Mouse (Mus musculus) forebrain, embryonic 15.5 days (tissue): Measurements from ENCODE around the gene Spata3. TPM values are rescaled to one million over a fixed set of nuclear protein-coding genes. Genes with fewer than 3 reads are reported as not detected.
A peak's percentile ranks its signal among the peaks of the same experiment; 100 is the strongest.
"Not testable (repeated sequence)": the region's sequence is repeated elsewhere in the genome, so short reads cannot be mapped to it uniquely, and the experiment has no call there.

Source experiments
- ATAC-seq: fragments of 200-750 bp; cut with Nextera tagmentation; replicated peaks from 2 replicates; pipeline ENCODE4 v1.8.0; 2017; ENCODE audit warnings: mild to moderate bottlenecking, moderate TSS enrichment, moderate library complexity
- H3K27ac ChIP-seq: fragments of 300-500 bp; sonication (generic); replicated peaks from 2 replicates; pipeline ENCODE4 v1.5.1; 2015; ENCODE audit warnings: mild to moderate bottlenecking, inconsistent platforms
- H3K27me3 ChIP-seq: fragments of 300-500 bp; sonication (generic); 2 replicates; pipeline ENCODE4 v1.6.1; 2015; ENCODE audit warnings: inconsistent platforms
- H3K36me3 ChIP-seq: fragments of 300-500 bp; sonication (generic); 2 replicates; pipeline ENCODE4 v1.6.1; 2015; ENCODE audit warnings: mild to moderate bottlenecking, inconsistent platforms
- H3K4me1 ChIP-seq: fragments of 300-500 bp; sonication (generic); 2 replicates; pipeline ENCODE4 v1.6.1; 2015; ENCODE audit warnings: inconsistent platforms
- H3K4me2 ChIP-seq: fragments of 300-500 bp; sonication (generic); replicated peaks from 2 replicates; pipeline ENCODE4 v1.6.1; 2015; ENCODE audit warnings: mild to moderate bottlenecking, inconsistent platforms
- H3K4me3 ChIP-seq: fragments of 300-500 bp; sonication (generic); 2 replicates; pipeline ENCODE4 v1.5.1; 2015; ENCODE audit warnings: mild to moderate bottlenecking, inconsistent platforms
- H3K9ac ChIP-seq: fragments of 300-500 bp; sonication (generic); replicated peaks from 2 replicates; pipeline ENCODE4 v1.6.1; 2015; ENCODE audit warnings: mild to moderate bottlenecking, inconsistent platforms
- H3K9me3 ChIP-seq: fragments of 300-500 bp; sonication (generic); 2 replicates; pipeline ENCODE4 v1.6.1; 2016; ENCODE audit warnings: inconsistent platforms
- WGBS: fragments of 180-500 bp; shearing (Covaris S2); methylation state at CpG from one replicate; pipeline ENCODE4 v1.1.7; 2015; ENCODE audit warnings: mixed read lengths; 5-methylcytosine and 5-hydroxymethylcytosine counted together
- polyA plus RNA-seq: library from polyadenylated mRNA; unstranded; fragments of >200 nt; fragmentation: Nextera tagmentation; extraction: Ambion mirVana; gene quantifications from 2 replicates; pipeline ENCODE4 v1.2.1, GENCODE M21; 2015

The Spata3 gene
- 0.23 and 0.66 TPM in 2 replicates for polyA plus RNA-seq

- Histone ChIP-seq H3K27me3 (peaks cover 16% of the 10 kb centered on the region; the same call in 1 of the 2 replicates), H3K9me3 (no peaks in the 10 kb centered on the region), H3K27ac (no peak within 1 kb of the TSS), H3K4me2 (no peak within 1 kb of the TSS), H3K9ac (no peak within 1 kb of the TSS), H3K4me1 (peaks cover 10% of the 10 kb centered on the region), H3K36me3 (no peaks in the 10 kb centered on the region), H3K4me3 (no peak within 1 kb of the TSS)
- ATAC-seq, result no peak
- 88% methylated on average over 8 of the region's 8 CpGs for WGBS
These were observed at the start of gene Spata3 for GRCm38 (mm10) chr1:86016516-86016915. Gene Spata3 (plus strand): TSS chr1:86016816.

- H3K36me3 ChIP-seq, result no peaks in the 10 kb centered on the region
- H3K9ac ChIP-seq, result no peak overlapping the region
- 55% methylated on average over 1 of the region's 1 CpGs for WGBS
- H3K4me3 ChIP-seq, result no peak overlapping the region
- no peak overlapping the region for H3K27ac ChIP-seq
- H3K27me3 ChIP-seq, result no peaks in the 10 kb centered on the region
- no peak overlapping the region for H3K4me2 ChIP-seq
- H3K9me3 ChIP-seq, result no peaks in the 10 kb centered on the region
- peak; percentile 48; the same call in 1 of the 2 replicates for ATAC-seq
- H3K4me1 ChIP-seq, result no peaks in the 10 kb centered on the region
These were observed 47.5 kb upstream of the Spata3 start for GRCm38 (mm10) chr1:85969081-85969480.

- no peak overlapping the region for H3K9ac ChIP-seq
- H3K4me1 ChIP-seq, result no peaks in the 10 kb centered on the region
- ATAC-seq, result peak; percentile 71; the same call in 1 of the 2 replicates
- H3K36me3 ChIP-seq, result no peaks in the 10 kb centered on the region
- no peaks in the 10 kb centered on the region for H3K27me3 ChIP-seq
- H3K9me3 ChIP-seq, result no peaks in the 10 kb centered on the region
- H3K4me2 ChIP-seq, result no peak overlapping the region
- H3K27ac ChIP-seq, result no peak overlapping the region
- 41% methylated on average over 1 of the region's 1 CpGs for WGBS
- H3K4me3 ChIP-seq, result no peak overlapping the region
These were observed 47.1 kb upstream of the Spata3 start for GRCm38 (mm10) chr1:85969519-85969918.

- no peak overlapping the region for H3K4me2 ChIP-seq
- no peaks in the 10 kb centered on the region for H3K36me3 ChIP-seq
- no peak overlapping the region for H3K27ac ChIP-seq
- no peak for ATAC-seq
- no peak overlapping the region for H3K4me3 ChIP-seq
- H3K4me1 ChIP-seq, result no peaks in the 10 kb centered on the region
- H3K27me3 ChIP-seq, result no peaks in the 10 kb centered on the region
- WGBS, result 93% methylated on average over 3 of the region's 3 CpGs
- no peak overlapping the region for H3K9ac ChIP-seq
- H3K9me3 ChIP-seq, result no peaks in the 10 kb centered on the region
These were observed 45.5 kb upstream of the Spata3 start for GRCm38 (mm10) chr1:85971070-85971469.

- no peak for ATAC-seq
- no peaks in the 10 kb centered on the region for H3K36me3 ChIP-seq
- H3K27ac ChIP-seq, result no peak overlapping the region
- H3K27me3 ChIP-seq, result no peaks in the 10 kb centered on the region
- WGBS, result 55% methylated on average over 3 of the region's 3 CpGs
- no peak overlapping the region for H3K4me3 ChIP-seq
- H3K4me1 ChIP-seq, result no peaks in the 10 kb centered on the region
- H3K9me3 ChIP-seq, result no peaks in the 10 kb centered on the region
- H3K4me2 ChIP-seq, result no peak overlapping the region
- no peak overlapping the region for H3K9ac ChIP-seq
These were observed 44.3 kb upstream of the Spata3 start for GRCm38 (mm10) chr1:85972341-85972740.

GRCm38 (mm10) chr1:85973468-85973877, 43.1 kb upstream of the Spata3 start:
- no peaks in the 10 kb centered on the region for H3K27me3 ChIP-seq
- no peak overlapping the region for H3K4me3 ChIP-seq
- H3K36me3 ChIP-seq, result no peaks in the 10 kb centered on the region
- no peak overlapping the region for H3K4me2 ChIP-seq
- WGBS, result 90% methylated on average over 2 of the region's 2 CpGs
- no peak for ATAC-seq
- H3K9ac ChIP-seq, result no peak overlapping the region
- no peaks in the 10 kb centered on the region for H3K9me3 ChIP-seq
- H3K4me1 ChIP-seq, result no peaks in the 10 kb centered on the region
- no peak overlapping the region for H3K27ac ChIP-seq

- no peaks in the 10 kb centered on the region for H3K9me3 ChIP-seq
- no peak overlapping the region for H3K4me3 ChIP-seq
- H3K4me2 ChIP-seq, result no peak overlapping the region
- H3K4me1 ChIP-seq, result no peaks in the 10 kb centered on the region
- 84% methylated on average over 3 of the region's 3 CpGs for WGBS
- H3K9ac ChIP-seq, result no peak overlapping the region
- no peaks in the 10 kb centered on the region for H3K36me3 ChIP-seq
- H3K27me3 ChIP-seq, result no peaks in the 10 kb centered on the region
- no peak for ATAC-seq
- H3K27ac ChIP-seq, result no peak overlapping the region
These were observed 38.9 kb upstream of the Spata3 start for GRCm38 (mm10) chr1:85977709-85978108.

GRCm38 (mm10) chr1:85981738-85982357, 34.8 kb upstream of the Spata3 start:
- no peaks in the 10 kb centered on the region for H3K27me3 ChIP-seq
- no peak overlapping the region for H3K4me3 ChIP-seq
- no peaks in the 10 kb centered on the region for H3K9me3 ChIP-seq
- H3K4me1 ChIP-seq, result no peaks in the 10 kb centered on the region
- H3K27ac ChIP-seq, result no peak overlapping the region
- no peak overlapping the region for H3K4me2 ChIP-seq
- H3K36me3 ChIP-seq, result no peaks in the 10 kb centered on the region
- H3K9ac ChIP-seq, result no peak overlapping the region
- no peak for ATAC-seq
- WGBS, result 65% methylated on average over 7 of the region's 7 CpGs

- Histone ChIP-seq H3K27me3 (no peaks in the 10 kb centered on the region), H3K9me3 (no peaks in the 10 kb centered on the region), H3K4me2 (no peak overlapping the region), H3K4me1 (no peaks in the 10 kb centered on the region), H3K27ac (no peak overlapping the region), H3K4me3 (no peak overlapping the region), H3K9ac (no peak overlapping the region), H3K36me3 (no peaks in the 10 kb centered on the region)
- WGBS, result 85% methylated on average over 3 of the region's 3 CpGs
- no peak for ATAC-seq
These were observed 30.8 kb upstream of the Spata3 start for GRCm38 (mm10) chr1:85985784-85986183.

GRCm38 (mm10) chr1:85988351-85988750, 28.3 kb upstream of the Spata3 start:
- Histone ChIP-seq H3K9me3 (no peaks in the 10 kb centered on the region), H3K27me3 (no peaks in the 10 kb centered on the region), H3K4me2 (no peak overlapping the region), H3K4me3 (no peak overlapping the region), H3K27ac (no peak overlapping the region), H3K4me1 (no peaks in the 10 kb centered on the region), H3K36me3 (no peaks in the 10 kb centered on the region), H3K9ac (no peak overlapping the region)
- 74% methylated on average over 4 of the region's 4 CpGs for WGBS
- ATAC-seq, result no peak

- not testable (repeated sequence) for H3K4me3 ChIP-seq, H3K4me2 ChIP-seq, H3K27ac ChIP-seq, H3K9me3 ChIP-seq, H3K27me3 ChIP-seq, H3K9ac ChIP-seq, H3K4me1 ChIP-seq, H3K36me3 ChIP-seq, ATAC-seq
- 95% methylated on average over 4 of the region's 4 CpGs for WGBS
These were observed 27.7 kb upstream of the Spata3 start for GRCm38 (mm10) chr1:85988882-85989281.

GRCm38 (mm10) chr1:85992175-85992574, 24.4 kb upstream of the Spata3 start:
- no peak for ATAC-seq
- Histone ChIP-seq H3K27ac (no peak overlapping the region), H3K4me2 (no peak overlapping the region), H3K27me3 (no peaks in the 10 kb centered on the region), H3K4me3 (no peak overlapping the region), H3K9me3 (no peaks in the 10 kb centered on the region), H3K9ac (no peak overlapping the region), H3K36me3 (no peaks in the 10 kb centered on the region), H3K4me1 (no peaks in the 10 kb centered on the region)
- WGBS, result 81% methylated on average over 9 of the region's 9 CpGs

GRCm38 (mm10) chr1:85993541-85993940, 23.1 kb upstream of the Spata3 start:
- Histone ChIP-seq H3K4me2 (no peak overlapping the region), H3K36me3 (no peaks in the 10 kb centered on the region), H3K4me1 (no peaks in the 10 kb centered on the region), H3K27me3 (no peaks in the 10 kb centered on the region), H3K9me3 (no peaks in the 10 kb centered on the region), H3K27ac (no peak overlapping the region), H3K4me3 (no peak overlapping the region), H3K9ac (no peak overlapping the region)
- ATAC-seq, result no peak
- 81% methylated on average over 4 of the region's 4 CpGs for WGBS
